Mouse (Mus musculus): ENCODE results near the gene Drd1. TPM values are rescaled to one million over a fixed set of nuclear protein-coding genes. Genes with fewer than 3 reads are reported as not detected.

The Drd1 gene
- not detected in 2 replicates for polyA plus RNA-seq (2012; rRNA removed)

DNA sequence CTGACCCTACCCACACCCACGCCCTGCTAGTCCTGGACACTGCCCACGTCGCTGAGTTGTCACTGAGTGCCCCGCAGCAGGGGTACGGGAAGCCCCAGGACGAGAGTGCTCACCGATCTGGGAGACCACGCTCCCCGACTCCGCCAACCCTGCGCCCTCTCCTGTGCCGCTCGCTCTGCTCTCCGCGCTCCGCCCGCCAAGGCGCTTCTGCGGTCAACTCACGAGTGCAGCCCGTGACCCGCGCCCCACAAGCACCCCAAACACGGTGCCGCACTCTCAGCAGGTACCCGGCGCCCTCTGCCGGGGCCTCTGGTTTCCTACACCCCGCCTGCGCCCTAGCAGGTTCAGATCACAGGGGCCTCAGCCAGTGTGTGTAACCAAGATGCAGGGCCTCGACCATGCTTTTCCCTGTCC, at the start of gene Drd1:
Gene Drd1 (minus strand): TSS at position 258 of the 414 bp plus-strand sequence.
- Histone ChIP-seq H3K4me3 (replicated peaks; ENCODE audit: extremely low read depth, low read depth, low read length) (no peak within 1 kb of the TSS), H3K4me1 (ENCODE audit: control insufficient read depth, insufficient read depth, low read length) (no peaks in the 10 kb centered on the region)
- no peak for DNase-seq
- WGBS = 1% methylated on average over 31 of the region's 31 CpGs
- 0 out of 2 replicates have a peak, but pooled peaks have one; percentile 7 for TF ChIP-seq CTCF (IDR thresholded peaks at IDR 0.05; ENCODE audit: insufficient read depth, low read length)
- TF ChIP-seq POLR2A (IDR thresholded peaks at IDR 0.05; ENCODE audit: borderline replicate concordance, extremely low read depth, low read depth, low read length) = no peak

DNA sequence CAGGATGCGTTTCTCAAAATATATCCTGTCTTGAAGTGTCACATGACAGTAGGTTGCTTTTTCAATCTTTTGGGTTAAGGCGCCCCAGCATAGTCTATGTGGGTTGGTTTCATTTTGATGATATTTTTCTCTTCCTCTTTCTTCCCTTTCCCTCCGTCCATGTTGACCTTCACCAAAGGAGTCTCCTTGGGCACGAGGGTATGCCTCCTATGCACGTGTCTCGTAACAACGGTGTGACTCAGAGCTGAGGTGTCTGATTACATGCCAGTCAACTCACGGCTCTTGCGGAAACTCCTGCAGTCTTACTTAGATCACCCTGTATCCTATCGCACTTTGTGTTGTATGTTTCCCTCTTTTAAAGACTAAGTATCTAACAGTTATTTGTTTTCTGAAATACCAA, 48.4 kb upstream of the Drd1 start:
- WGBS = 71% methylated on average over 10 of the region's 10 CpGs

DNA sequence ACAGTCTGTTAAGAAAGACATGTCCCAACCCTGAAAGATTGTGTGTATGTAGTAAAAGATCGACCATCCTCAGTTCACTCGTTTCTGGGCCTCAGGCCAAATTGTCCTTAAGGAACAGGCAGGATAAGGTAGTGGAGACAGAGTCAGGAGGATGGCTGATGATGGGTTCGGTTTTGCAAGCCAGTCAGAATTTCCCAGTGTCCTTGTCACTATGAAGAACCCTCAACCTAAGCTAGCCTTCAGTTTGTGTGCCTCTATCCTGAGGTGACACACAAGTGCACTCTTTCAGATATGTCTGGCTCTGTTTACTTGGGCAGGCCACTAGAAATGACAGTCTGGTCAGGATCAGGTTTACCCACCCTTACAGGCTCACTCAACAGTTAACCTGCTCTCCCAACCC, 47.8 kb upstream of the Drd1 start:
- WGBS = 76% methylated on average over 3 of the region's 3 CpGs
- Histone ChIP-seq H3K4me1 (ENCODE audit: control insufficient read depth, insufficient read depth, low read length) (no peaks in the 10 kb centered on the region), H3K4me3 (replicated peaks; ENCODE audit: extremely low read depth, low read depth, low read length) (no peak overlapping the region)
- no peak for TF ChIP-seq POLR2A (IDR thresholded peaks at IDR 0.05; ENCODE audit: borderline replicate concordance, extremely low read depth, low read depth, low read length)
- no peak for TF ChIP-seq CTCF (IDR thresholded peaks at IDR 0.05; ENCODE audit: insufficient read depth, low read length)
- no peak for DNase-seq

More for the DNA sequence above, 48.4 kb upstream of the Drd1 start:
- no peak for DNase-seq
- Histone ChIP-seq H3K4me1 (ENCODE audit: control insufficient read depth, insufficient read depth, low read length) (no peaks in the 10 kb centered on the region), H3K4me3 (replicated peaks; ENCODE audit: extremely low read depth, low read depth, low read length) (no peak overlapping the region)
- no peak for TF ChIP-seq POLR2A (IDR thresholded peaks at IDR 0.05; ENCODE audit: borderline replicate concordance, extremely low read depth, low read depth, low read length)
- TF ChIP-seq CTCF (IDR thresholded peaks at IDR 0.05; ENCODE audit: insufficient read depth, low read length) = no peak

DNA sequence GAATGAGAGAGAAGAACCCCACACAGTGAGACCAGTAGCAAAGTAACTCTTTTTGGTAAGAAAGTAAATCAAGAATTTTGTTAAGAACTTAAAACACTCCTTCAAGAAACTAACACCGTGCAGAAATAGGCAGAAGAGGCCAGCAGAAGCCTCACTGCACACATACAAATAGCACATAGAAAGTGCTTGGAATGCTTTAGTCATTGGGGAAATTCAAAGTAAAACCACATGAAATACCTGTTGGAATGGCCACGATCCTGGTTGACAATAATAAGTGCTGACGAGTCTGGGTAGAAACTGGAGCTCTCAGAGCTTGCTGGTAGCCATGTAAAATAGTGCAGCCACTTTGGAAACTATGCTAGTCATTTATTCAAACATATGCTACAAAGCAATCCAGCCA, 46.6 kb upstream of the Drd1 start:
- no peak for DNase-seq
- TF ChIP-seq POLR2A (IDR thresholded peaks at IDR 0.05; ENCODE audit: borderline replicate concordance, extremely low read depth, low read depth, low read length) (no peak), CTCF (IDR thresholded peaks at IDR 0.05; ENCODE audit: insufficient read depth, low read length) (no peak)
- Histone ChIP-seq H3K4me1 (ENCODE audit: control insufficient read depth, insufficient read depth, low read length) (no peaks in the 10 kb centered on the region), H3K4me3 (replicated peaks; ENCODE audit: extremely low read depth, low read depth, low read length) (no peak overlapping the region)
- WGBS = 81% methylated on average over 3 of the region's 3 CpGs

DNA sequence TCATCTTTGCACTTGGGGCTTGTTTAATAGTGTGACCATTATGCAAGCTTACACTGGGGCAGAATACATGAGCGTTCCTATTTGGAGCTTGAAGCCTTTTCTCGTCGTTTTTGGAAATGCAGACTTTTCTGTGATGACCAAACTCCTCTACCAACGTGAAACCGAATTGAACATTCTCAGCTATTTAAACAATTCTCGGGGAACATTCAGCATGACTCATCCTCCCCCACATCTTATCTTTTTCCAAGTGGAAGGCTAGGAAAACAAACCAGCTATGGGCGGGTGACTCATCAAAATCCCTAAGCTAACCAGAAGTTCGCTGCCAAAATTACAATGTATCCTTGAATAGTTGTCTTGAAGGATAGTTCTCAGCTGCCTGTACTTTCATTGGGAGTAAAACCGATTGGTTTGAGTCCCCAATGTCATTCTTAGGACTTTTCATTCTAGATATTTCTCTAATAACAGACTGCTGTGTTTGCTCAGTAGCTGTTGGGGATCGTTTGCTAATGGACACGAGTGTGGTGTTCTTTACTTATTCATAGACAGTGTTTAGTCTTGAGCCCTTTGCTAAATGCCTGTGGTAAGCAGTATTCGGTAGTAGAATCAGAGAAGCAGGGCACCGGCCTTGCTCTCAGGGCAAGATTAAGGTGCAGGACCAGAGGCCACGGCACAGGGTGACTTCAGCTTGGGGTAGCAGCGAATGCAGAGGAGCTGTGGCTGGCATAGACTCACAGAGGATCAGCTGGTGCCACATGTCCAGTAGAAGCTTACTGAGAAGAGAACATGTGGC, 45.7 kb upstream of the Drd1 start:
- no peaks in the 10 kb centered on the region for H3K4me1 ChIP-seq (ENCODE audit: control insufficient read depth, insufficient read depth, low read length)
- 56% methylated on average over 15 of the region's 15 CpGs for WGBS
- H3K4me3 ChIP-seq (replicated peaks; ENCODE audit: extremely low read depth, low read depth, low read length) = no peak overlapping the region
- no peak for DNase-seq
- no peak for TF ChIP-seq POLR2A (IDR thresholded peaks at IDR 0.05; ENCODE audit: borderline replicate concordance, extremely low read depth, low read depth, low read length)
- no peak for TF ChIP-seq CTCF (IDR thresholded peaks at IDR 0.05; ENCODE audit: insufficient read depth, low read length)

DNA sequence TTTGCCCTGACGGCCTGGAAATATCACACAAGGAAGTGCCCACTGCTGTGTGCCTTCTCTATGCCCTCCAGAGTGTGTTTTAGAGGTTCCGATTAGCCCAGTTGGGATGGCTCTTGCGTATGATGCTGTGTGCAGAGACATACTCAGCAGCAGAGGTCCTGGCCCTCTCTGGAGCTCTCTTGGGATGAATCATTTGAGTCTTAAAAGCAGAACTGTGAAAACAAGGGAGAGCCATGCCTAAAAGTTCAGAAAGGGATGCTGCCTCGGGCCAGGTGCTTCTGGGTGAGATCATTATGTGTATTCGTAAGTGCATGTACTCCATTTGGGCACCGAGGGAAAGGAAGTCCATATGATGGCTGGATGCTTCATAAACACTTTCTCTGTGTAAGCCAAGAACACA, 42.3 kb upstream of the Drd1 start:
- no peak for DNase-seq
- Histone ChIP-seq H3K4me1 (ENCODE audit: control insufficient read depth, insufficient read depth, low read length) (no peaks in the 10 kb centered on the region), H3K4me3 (replicated peaks; ENCODE audit: extremely low read depth, low read depth, low read length) (no peak overlapping the region)
- 92% methylated on average over 6 of the region's 6 CpGs for WGBS
- no peak for TF ChIP-seq POLR2A (IDR thresholded peaks at IDR 0.05; ENCODE audit: borderline replicate concordance, extremely low read depth, low read depth, low read length)
- no peak for TF ChIP-seq CTCF (IDR thresholded peaks at IDR 0.05; ENCODE audit: insufficient read depth, low read length)

DNA sequence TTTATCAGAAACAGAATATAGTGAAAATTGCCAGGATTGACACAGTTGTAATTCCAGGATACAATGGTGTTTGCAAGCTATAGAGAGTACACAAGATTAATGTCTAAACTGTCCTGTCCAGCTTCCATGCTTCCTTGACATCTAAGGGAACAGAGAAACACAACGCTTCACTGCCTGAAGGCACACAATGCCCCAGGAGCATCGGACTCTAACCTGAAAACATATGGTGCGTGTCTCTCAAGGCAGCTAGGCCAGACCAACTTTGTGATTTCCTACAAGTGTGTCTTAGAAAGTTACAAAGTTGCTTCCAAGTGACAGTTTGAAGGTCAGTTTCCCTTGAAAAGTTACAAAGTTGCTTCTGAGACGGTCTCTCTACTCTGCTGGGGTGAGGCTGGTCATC, 41.7 kb upstream of the Drd1 start:
- WGBS = 97% methylated on average over 4 of the region's 4 CpGs
- no peak overlapping the region for H3K4me3 ChIP-seq (replicated peaks; ENCODE audit: extremely low read depth, low read depth, low read length)
- TF ChIP-seq CTCF (IDR thresholded peaks at IDR 0.05; ENCODE audit: insufficient read depth, low read length) = no peak
- TF ChIP-seq POLR2A (IDR thresholded peaks at IDR 0.05; ENCODE audit: borderline replicate concordance, extremely low read depth, low read depth, low read length) = no peak
- no peaks in the 10 kb centered on the region for H3K4me1 ChIP-seq (ENCODE audit: control insufficient read depth, insufficient read depth, low read length)
- no peak for DNase-seq

DNA sequence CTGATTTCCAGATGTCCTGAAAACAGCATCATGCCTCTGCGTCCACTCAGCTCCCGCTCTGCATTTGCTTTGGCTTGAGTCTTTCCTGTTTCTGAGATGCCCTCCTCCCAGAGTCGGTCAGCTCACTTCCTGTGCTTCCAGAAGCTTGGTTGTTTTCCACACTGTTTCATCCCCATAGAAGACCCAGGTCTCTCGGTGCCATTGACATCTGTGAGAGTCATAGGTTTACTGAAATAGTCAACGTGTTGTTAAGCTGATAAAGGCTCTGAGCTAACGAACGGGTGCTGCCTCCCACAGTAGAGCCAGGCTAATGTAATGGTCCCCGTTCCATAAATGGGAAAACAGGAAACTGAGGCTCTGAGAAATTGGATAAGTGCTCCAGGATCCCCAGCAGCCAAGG, 40.2 kb upstream of the Drd1 start:
- DNase-seq = no peak
- TF ChIP-seq CTCF (IDR thresholded peaks at IDR 0.05; ENCODE audit: insufficient read depth, low read length) (no peak), POLR2A (IDR thresholded peaks at IDR 0.05; ENCODE audit: borderline replicate concordance, extremely low read depth, low read depth, low read length) (no peak)
- H3K4me1 ChIP-seq (ENCODE audit: control insufficient read depth, insufficient read depth, low read length) = no peaks in the 10 kb centered on the region
- WGBS = 71% methylated on average over 8 of the region's 8 CpGs
- H3K4me3 ChIP-seq (replicated peaks; ENCODE audit: extremely low read depth, low read depth, low read length) = no peak overlapping the region

DNA sequence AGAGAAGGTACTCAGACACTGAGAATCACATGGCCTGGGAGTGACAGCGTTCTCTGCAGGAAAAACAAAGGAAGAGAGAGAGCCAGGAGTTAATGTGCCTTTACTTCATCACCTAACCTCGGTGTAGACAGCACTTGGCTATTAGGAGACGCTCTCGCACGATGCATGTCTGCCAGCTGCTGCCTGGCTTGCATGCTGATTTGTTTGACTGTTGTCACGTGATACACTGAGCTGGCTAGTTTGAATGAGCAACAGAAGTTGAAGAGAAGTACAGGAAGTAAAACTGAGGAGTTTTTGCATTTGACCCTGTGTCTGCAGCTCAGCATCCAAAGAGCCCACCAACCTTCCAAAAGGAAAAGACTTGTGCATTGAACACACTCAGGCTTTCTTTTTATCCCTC, 39.5 kb upstream of the Drd1 start:
- Histone ChIP-seq H3K4me1 (ENCODE audit: control insufficient read depth, insufficient read depth, low read length) (no peaks in the 10 kb centered on the region), H3K4me3 (replicated peaks; ENCODE audit: extremely low read depth, low read depth, low read length) (no peak overlapping the region)
- TF ChIP-seq POLR2A (IDR thresholded peaks at IDR 0.05; ENCODE audit: borderline replicate concordance, extremely low read depth, low read depth, low read length) (no peak), CTCF (IDR thresholded peaks at IDR 0.05; ENCODE audit: insufficient read depth, low read length) (no peak)
- no peak for DNase-seq
- 70% methylated on average over 6 of the region's 6 CpGs for WGBS

DNA sequence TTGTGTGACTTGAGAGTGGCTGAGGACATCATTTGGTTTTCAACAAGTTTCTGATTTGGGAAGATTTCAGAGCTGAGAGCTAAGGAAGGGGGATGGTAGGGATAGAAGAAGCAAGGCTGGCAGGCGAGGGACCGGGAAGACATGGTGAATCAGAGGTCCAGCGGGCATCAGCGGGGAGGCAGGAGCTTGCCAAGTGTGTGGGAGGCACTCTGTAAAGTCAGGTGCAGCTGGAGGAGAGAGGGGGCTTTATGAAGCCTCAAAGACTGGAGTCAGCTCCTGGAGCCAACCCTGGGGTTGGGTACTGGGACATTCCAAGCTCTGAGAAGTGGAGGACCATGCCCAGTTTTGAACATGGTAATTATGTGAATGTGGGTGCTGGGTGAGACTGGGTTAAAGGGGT, 38.8 kb upstream of the Drd1 start:
- H3K4me1 ChIP-seq (ENCODE audit: control insufficient read depth, insufficient read depth, low read length) = no peaks in the 10 kb centered on the region
- TF ChIP-seq CTCF (IDR thresholded peaks at IDR 0.05; ENCODE audit: insufficient read depth, low read length) = no peak
- no peak for TF ChIP-seq POLR2A (IDR thresholded peaks at IDR 0.05; ENCODE audit: borderline replicate concordance, extremely low read depth, low read depth, low read length)
- WGBS = 91% methylated on average over 4 of the region's 4 CpGs
- H3K4me3 ChIP-seq (replicated peaks; ENCODE audit: extremely low read depth, low read depth, low read length) = no peak overlapping the region
- DNase-seq = no peak
